Mouse (Mus musculus) G1E (cell line): ENCODE measurements around the gene Rps2.
A peak's percentile ranks its signal among the peaks of the same experiment; 100 is the strongest.

ENCODE experiments used
- CTCF ChIP-seq: IDR thresholded peaks from 2 replicates; pipeline ENCODE4 v1.5.1; 2012; ENCODE audit warnings: low read depth, low read length, inconsistent platforms, mixed read lengths
- GATA1 ChIP-seq: IDR thresholded peaks from 2 replicates; pipeline ENCODE4 v1.6.1; 2012; ENCODE audit warnings: borderline replicate concordance, low read length, inconsistent platforms, mixed read lengths
- GATA2 ChIP-seq: IDR thresholded peaks from 2 replicates; pipeline ENCODE4 v1.6.1; 2012; ENCODE audit warnings: low read depth, low read length, inconsistent platforms, borderline replicate concordance
- POLR2AphosphoS5 ChIP-seq: IDR thresholded peaks from 2 replicates; pipeline ENCODE4 v1.6.1; 2012; ENCODE audit warnings: low read depth, low read length, inconsistent platforms; ENCODE audit not compliant: insufficient replicate concordance
- TAL1 ChIP-seq: conservative IDR thresholded peaks from 2 replicates; pipeline ENCODE4 v1.6.1; 2012; ENCODE audit warnings: low read depth, low read length, inconsistent platforms, mixed read lengths

DNA sequence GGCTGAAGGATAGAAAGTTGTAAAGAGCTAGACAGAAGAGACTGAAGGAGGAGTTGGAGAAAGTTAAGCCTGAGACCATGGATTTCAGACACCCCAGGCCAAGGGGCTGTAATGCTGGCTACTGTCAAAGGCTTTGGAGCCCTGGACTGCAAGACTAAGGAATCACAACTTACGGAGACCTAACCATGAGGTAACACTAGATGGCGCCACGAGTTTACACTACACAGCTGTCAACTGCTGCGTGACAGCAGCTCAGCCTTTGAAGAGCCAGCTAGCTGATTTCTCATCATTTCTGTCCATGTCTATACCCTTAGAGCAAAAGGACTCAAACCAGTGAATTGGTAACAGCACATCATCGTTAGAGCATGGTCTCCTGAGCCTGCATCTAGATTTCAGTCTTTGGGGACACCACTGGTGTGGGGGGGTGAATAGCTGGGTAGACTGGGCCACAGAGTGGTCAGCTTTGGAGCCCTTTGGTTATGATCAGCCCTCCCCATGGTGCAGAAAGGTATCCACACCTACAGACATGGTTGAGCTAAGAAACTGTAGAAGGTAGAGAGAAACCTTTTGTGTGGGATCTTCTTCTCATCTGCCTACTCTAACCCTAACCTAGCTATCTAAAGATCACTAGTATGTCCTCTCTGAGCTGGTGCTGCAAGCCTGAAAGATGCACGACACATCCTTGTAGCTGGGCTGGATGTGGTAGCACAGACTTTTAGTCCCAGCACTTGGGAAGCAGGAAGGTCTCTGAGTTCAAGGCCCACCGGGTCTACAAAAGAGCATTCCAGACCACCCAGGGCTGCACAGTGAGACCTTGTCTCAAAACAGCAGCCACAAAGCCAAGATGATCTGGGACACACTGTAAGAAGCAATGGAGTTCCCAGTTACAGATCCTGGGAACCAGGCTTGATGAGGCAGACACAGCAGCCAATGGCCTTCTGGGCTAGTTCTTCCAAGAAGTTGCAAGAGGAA is 27.9 kb downstream of the Rps2 start:
- TF ChIP-seq CTCF = peak; percentile 80
- no peak for TF ChIP-seq GATA1
- TF ChIP-seq POLR2AphosphoS5 = no peak
- no peak for TF ChIP-seq TAL1
- no peak for TF ChIP-seq GATA2
